Mouse (Mus musculus): Measurements from ENCODE around the gene Elavl3.

- TF ChIP-seq CTCF (IDR thresholded peaks at IDR 0.05; ENCODE audit: low read depth) (no peak), EP300 (optimal IDR thresholded peaks at IDR 0.05) (no peak)
These were observed 67.9 kb downstream of the Elavl3 start for GRCm38 (mm10) chr9:21983911-21984310.

Data from stomach, postnatal 0 days (tissue).